Mouse (Mus musculus) heart, adult 9 months (tissue): ENCODE data around the gene Twf2.

Source experiments
- DNase-seq, 2 experiments: peaks; one replicate each; pipeline ENCODE4 v3.0.0; 2022; ENCODE audit warnings: low spot score in 2 of 2

The Twf2 gene

GRCm38 (mm10) chr9:106177799-106178198 lies 25.1 kb upstream of the Twf2 start:
- DNase-seq: no peak

GRCm38 (mm10) chr9:106179454-106179853 lies 23.5 kb upstream of the Twf2 start:
- DNase-seq: no peak

DNA sequence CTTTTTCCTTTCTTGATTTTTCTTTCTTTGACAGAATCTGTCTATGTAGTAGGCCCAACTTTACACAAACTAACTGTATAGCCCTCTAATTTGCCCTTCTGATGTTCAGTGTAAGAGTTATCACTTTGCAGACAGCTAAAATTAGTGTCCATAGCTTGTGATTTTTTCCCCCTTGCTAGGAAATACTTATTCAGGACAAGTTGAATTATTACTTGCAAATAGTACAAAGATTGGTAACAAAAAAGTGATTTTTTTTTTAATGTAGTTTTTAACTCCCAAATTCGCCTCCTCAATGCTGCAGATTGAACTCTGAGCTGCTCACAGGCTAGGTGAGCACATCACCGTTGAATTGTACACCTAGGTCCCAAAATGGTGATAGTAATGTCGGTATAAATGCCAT lies 22.9 kb upstream of the Twf2 start:
- no peak for DNase-seq

DNA sequence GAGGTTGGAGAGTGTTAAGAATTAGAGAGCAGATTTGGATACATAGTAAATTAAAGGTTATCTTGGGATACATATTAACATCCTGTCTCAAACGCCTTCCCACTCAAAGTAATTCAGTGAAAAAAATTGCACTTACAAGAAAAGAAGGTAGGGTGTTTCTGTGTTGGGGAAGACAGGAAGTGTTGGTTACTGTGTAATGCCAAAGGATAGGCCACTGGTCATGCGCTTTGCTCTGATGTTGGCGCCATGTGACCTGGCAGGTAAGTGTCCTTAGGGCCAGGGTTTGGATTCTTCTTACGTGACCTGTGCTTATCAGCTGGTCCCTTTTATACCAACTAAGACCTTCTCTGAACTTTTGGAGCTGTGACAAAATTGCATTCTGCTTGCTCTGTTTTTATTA lies 20.8 kb upstream of the Twf2 start:
- DNase-seq: no peak

- DNase-seq: no peak
Measured at GRCm38 (mm10) chr9:106183996-106184395, 18.9 kb upstream of the Twf2 start.

GRCm38 (mm10) chr9:106191355-106191754 lies 11.6 kb upstream of the Twf2 start:
- DNase-seq: no peak

GRCm38 (mm10) chr9:106192024-106192423 lies 10.9 kb upstream of the Twf2 start:
- DNase-seq: no peak

DNA sequence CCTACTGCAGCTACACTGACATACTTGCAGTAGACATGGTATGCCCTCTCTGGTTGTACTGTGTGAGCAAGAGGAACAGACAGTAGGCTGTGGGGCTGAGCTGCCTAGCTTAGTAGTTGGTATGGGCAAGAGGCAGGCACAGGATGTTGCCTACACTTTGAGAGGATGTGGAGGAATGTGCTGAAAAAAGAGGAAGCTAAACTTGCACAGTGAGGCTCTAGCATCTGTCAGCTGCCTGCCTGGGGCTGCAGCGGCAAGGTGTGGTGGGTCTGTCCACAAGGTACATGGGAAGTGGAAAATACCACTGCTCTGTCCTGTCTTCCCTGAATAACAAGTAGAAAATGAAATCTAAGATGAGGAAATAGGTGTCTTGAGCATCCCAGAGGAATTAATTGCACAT lies 9.9 kb upstream of the Twf2 start:
- no peak for DNase-seq

DNA sequence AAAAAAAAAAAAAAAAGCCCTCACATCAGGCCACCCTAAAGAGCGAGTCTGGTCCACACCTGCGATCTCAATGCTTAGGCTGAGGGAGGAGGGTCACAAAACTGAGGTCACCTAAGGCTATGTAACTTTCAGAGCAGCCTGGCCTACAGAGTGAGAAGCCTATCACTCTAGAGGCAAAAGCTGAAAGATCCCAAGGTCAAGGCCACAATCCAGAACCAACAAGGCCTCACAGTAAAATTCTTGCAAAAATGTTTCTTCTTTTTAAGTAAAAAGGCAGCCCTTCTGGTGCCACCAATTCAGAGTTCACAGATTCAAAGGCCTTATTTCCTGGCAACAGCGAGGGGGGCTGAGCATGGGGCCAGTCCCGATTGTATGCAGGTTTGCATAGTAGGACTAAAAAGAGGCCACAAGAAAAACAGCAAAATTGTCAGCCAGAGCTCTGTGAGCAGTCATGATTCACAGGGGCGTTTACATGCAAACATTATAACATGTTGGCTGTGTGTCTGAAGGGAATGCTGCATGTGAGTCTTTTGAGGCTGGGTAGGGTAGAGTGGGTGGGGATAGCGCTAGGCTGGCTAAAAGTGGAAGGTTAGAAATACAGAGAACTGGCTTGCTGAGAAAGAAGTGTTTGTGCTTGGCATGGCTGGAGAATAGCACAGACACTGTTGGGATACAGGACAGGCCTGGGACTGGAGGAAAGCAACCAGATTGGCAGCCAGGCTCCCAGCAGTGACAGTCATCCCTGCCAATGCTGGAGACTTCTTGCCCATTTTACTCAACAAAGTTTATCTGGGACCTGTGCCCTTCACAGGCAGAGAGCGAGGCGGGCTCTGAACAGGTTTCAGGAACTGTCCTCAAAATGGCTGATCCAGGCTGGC lies 8.7 kb upstream of the Twf2 start:
- DNase-seq: no peak

- DNase-seq: no peak
Measured at GRCm38 (mm10) chr9:106195693-106196092, 7.2 kb upstream of the Twf2 start.

GRCm38 (mm10) chr9:106197081-106197713 lies 5.7 kb upstream of the Twf2 start:
- DNase-seq: no peak

GRCm38 (mm10) chr9:106197732-106198131 lies 5.2 kb upstream of the Twf2 start:
- no peak for DNase-seq

- peak; percentile 74 to 79 for DNase-seq
Measured at GRCm38 (mm10) chr9:106198962-106199458, 3.9 kb upstream of the Twf2 start.

GRCm38 (mm10) chr9:106199535-106200272 lies 3.2 kb upstream of the Twf2 start, which contains the start of gene Ppm1m:
Ppm1m (minus strand) TSS chr9:106199746.
- DNase-seq: no peak

GRCm38 (mm10) chr9:106201895-106202294 lies 1.0 kb upstream of the Twf2 start:
- no peak for DNase-seq

- DNase-seq: no peak
Measured at GRCm38 (mm10) chr9:106203990-106204851, 1.3 kb downstream of the Twf2 start.

DNA sequence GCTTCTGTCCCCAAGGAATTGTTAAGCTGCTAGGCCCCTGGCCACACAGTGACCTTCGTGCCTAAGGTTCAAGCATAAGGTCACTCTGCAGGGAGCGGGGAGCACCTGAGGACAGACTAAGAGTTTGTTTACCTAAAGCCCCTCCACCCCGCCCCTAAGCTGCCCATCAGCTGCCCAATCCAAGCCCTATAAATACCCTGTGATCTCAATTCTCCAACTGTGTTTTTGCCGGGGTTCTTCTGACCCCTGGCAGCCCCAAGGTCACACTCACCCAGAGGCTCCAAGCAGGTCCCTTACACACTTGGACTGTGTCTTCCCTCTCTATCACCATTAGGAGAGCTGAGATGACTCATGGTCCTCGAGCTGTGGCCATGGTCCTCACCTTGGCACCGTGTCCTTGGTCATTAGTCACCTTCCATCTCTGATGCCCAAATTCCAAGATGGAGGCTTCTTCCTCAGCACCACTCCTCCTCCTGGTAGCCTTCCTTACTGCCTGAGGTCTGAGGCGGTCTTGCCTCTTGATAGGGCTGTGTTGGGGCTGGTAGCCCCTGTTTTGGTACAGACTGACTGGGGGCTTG lies 2.9 kb downstream of the Twf2 start:
- DNase-seq: no peak

- DNase-seq: peak; percentile 70 to 73
Measured at GRCm38 (mm10) chr9:106206515-106206914, 3.6 kb downstream of the Twf2 start.

DNA sequence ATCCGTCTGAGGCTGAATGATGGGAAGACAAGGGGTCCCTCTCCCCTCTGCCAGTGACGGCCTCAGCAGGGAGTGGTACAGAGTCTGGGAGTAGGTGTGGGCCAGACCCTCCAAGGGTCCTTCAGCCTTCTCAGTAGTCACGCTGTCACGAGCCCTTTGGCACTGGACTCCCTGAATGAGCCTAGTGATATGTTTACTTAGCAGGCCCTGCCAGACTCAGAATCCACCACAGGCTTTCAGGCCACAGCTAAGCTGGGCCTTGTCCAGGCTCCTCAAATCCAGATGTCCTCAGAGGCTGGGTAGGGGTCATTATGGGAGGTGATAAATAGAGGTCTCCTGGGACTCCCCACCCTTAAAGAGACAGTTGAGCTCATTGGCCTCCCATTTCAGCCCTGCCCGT lies 5.3 kb downstream of the Twf2 start:
- DNase-seq: peak in 1 of 2 experiments; percentile 47

DNA sequence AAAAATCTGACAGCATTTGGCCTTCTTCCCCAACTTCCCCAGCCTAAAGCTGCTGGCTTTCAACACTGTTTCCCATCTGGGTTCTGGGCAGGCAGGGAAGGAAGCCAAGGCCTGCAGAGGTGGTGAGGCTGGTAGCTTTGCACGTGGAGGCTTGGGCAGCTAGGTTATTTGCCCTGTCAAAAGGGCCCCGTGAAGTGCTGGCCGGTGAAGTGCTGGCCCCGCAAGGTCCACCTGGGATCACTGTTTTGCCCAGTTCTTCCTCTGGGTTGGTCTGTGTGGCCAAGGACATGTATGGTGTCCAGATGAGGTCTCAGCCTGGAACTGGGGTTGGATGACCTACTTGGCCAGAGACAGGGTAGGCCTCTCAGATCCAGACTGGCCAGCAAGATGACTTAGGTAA lies 7.0 kb downstream of the Twf2 start:
- peak; percentile 48 to 57 for DNase-seq
